Mouse (Mus musculus): ENCODE results near the gene Plekhh3. TPM values are rescaled to one million over a fixed set of nuclear protein-coding genes. Genes with fewer than 3 reads are reported as not detected.
A peak's percentile ranks its signal among the peaks of the same experiment; 100 is the strongest.

Plekhh3 gene
- polyA plus RNA-seq, 1 experiment = 18.3 TPM

- no peaks in the 10 kb centered on the region for H3K79me2 ChIP-seq (ENCODE audit: control insufficient read depth, insufficient read depth)
- H3K79me3 ChIP-seq (ENCODE audit: low read depth) = no peaks in the 10 kb centered on the region
- no peak overlapping the region for H3K4me3 ChIP-seq (ENCODE audit: insufficient read depth, poor library complexity, severe bottlenecking)
- no peak overlapping the region for H3ac ChIP-seq (ENCODE audit: control insufficient read depth, insufficient read length, low read depth)
- no peaks in the 10 kb centered on the region for H3K27me3 ChIP-seq (ENCODE audit: control insufficient read depth, insufficient read depth, insufficient read length)
- TF ChIP-seq USF1 (IDR thresholded peaks at IDR 0.05; ENCODE audit: low read depth) (no peak), MYOD1 (IDR thresholded peaks at IDR 0.05; ENCODE audit: control insufficient read depth, insufficient read length, low read depth) (no peak), FOSL1 (IDR thresholded peaks at IDR 0.05; ENCODE audit: insufficient read depth, low read length, poor library complexity, severe bottlenecking) (no peak), CTCF (IDR thresholded peaks at IDR 0.05; ENCODE audit: control insufficient read depth, insufficient read depth, insufficient read length) (no peak), MAX (IDR thresholded peaks at IDR 0.05) (no peak), MYOG (IDR thresholded peaks at IDR 0.05; ENCODE audit: control insufficient read depth, extremely low read depth, insufficient read length) (no peak), CEBPB (IDR thresholded peaks at IDR 0.05; ENCODE audit: low read depth) (no peak)
- H3K36me3 ChIP-seq (ENCODE audit: control insufficient read depth, insufficient read depth) = no peaks in the 10 kb centered on the region
Measured at GRCm38 (mm10) chr11:101185441-101185840, 14.3 kb upstream of the Plekhh3 start.

GRCm38 (mm10) chr11:101184984-101185383 is 13.8 kb upstream of the Plekhh3 start:
- Histone ChIP-seq H3K79me3 (ENCODE audit: low read depth) (no peaks in the 10 kb centered on the region), H3K36me3 (ENCODE audit: control insufficient read depth, insufficient read depth) (no peaks in the 10 kb centered on the region), H3ac (ENCODE audit: control insufficient read depth, insufficient read length, low read depth) (no peak overlapping the region), H3K27me3 (ENCODE audit: control insufficient read depth, insufficient read depth, insufficient read length) (no peaks in the 10 kb centered on the region), H3K79me2 (ENCODE audit: control insufficient read depth, insufficient read depth) (no peaks in the 10 kb centered on the region), H3K4me3 (ENCODE audit: insufficient read depth, poor library complexity, severe bottlenecking) (no peak overlapping the region)
- no peak for TF ChIP-seq USF1 (IDR thresholded peaks at IDR 0.05; ENCODE audit: low read depth)
- TF ChIP-seq CTCF (IDR thresholded peaks at IDR 0.05; ENCODE audit: control insufficient read depth, insufficient read depth, insufficient read length) = no peak
- no peak for TF ChIP-seq MYOD1 (IDR thresholded peaks at IDR 0.05; ENCODE audit: control insufficient read depth, insufficient read length, low read depth)
- TF ChIP-seq MYOG (IDR thresholded peaks at IDR 0.05; ENCODE audit: control insufficient read depth, extremely low read depth, insufficient read length) = no peak
- no peak for TF ChIP-seq CEBPB (IDR thresholded peaks at IDR 0.05; ENCODE audit: low read depth)
- TF ChIP-seq FOSL1 (IDR thresholded peaks at IDR 0.05; ENCODE audit: insufficient read depth, low read length, poor library complexity, severe bottlenecking) = no peak
- no peak for TF ChIP-seq MAX (IDR thresholded peaks at IDR 0.05)

- Histone ChIP-seq H3K79me2 (ENCODE audit: control insufficient read depth, insufficient read depth) (no peaks in the 10 kb centered on the region), H3K79me3 (ENCODE audit: low read depth) (no peaks in the 10 kb centered on the region), H3ac (ENCODE audit: control insufficient read depth, insufficient read length, low read depth) (no peak overlapping the region), H3K27me3 (ENCODE audit: control insufficient read depth, insufficient read depth, insufficient read length) (no peaks in the 10 kb centered on the region), H3K36me3 (ENCODE audit: control insufficient read depth, insufficient read depth) (no peaks in the 10 kb centered on the region), H3K4me3 (ENCODE audit: insufficient read depth, poor library complexity, severe bottlenecking) (no peak overlapping the region)
- no peak for TF ChIP-seq MYOD1 (IDR thresholded peaks at IDR 0.05; ENCODE audit: control insufficient read depth, insufficient read length, low read depth)
- TF ChIP-seq MYOG (IDR thresholded peaks at IDR 0.05; ENCODE audit: control insufficient read depth, extremely low read depth, insufficient read length) = no peak
- TF ChIP-seq FOSL1 (IDR thresholded peaks at IDR 0.05; ENCODE audit: insufficient read depth, low read length, poor library complexity, severe bottlenecking) = no peak
- no peak for TF ChIP-seq USF1 (IDR thresholded peaks at IDR 0.05; ENCODE audit: low read depth)
- TF ChIP-seq CEBPB (IDR thresholded peaks at IDR 0.05; ENCODE audit: low read depth) = no peak
- TF ChIP-seq CTCF (IDR thresholded peaks at IDR 0.05; ENCODE audit: control insufficient read depth, insufficient read depth, insufficient read length) = no peak
Measured at GRCm38 (mm10) chr11:101182771-101183517, 11.8 kb upstream of the Plekhh3 start.

DNA sequence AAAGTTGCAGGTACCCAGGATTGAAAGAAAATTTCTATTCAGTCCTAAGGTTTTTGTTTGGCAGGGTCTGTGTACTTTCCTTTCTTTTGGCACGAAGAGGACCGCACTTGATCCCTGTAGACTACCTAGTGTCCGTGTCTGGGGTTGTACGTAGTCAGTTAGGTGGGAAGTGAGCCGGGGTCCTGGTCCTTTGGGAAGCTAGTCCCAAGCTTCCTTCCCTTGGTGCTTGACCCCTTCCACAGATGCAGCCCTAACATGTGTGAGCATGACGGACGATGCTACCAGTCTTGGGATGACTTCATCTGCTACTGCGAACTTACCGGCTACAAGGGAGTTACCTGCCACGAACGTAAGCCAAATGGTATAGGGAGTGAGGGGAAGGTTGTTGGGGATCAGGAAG is 10.8 kb upstream of the Plekhh3 start:
- no peaks in the 10 kb centered on the region for H3K27me3 ChIP-seq (ENCODE audit: control insufficient read depth, insufficient read depth, insufficient read length)

GRCm38 (mm10) chr11:101180846-101181740 is 9.9 kb upstream of the Plekhh3 start:
- Histone ChIP-seq H3K4me3 (ENCODE audit: insufficient read depth, poor library complexity, severe bottlenecking) (no peak overlapping the region), H3K79me2 (ENCODE audit: control insufficient read depth, insufficient read depth) (no peaks in the 10 kb centered on the region), H3K36me3 (ENCODE audit: control insufficient read depth, insufficient read depth) (no peaks in the 10 kb centered on the region), H3K79me3 (ENCODE audit: low read depth) (no peaks in the 10 kb centered on the region), H3ac (ENCODE audit: control insufficient read depth, insufficient read length, low read depth) (no peak overlapping the region), H3K27me3 (ENCODE audit: control insufficient read depth, insufficient read depth, insufficient read length) (no peaks in the 10 kb centered on the region)
- TF ChIP-seq CTCF (IDR thresholded peaks at IDR 0.05; ENCODE audit: control insufficient read depth, insufficient read depth, insufficient read length) (peak; percentile 62), MYOG (IDR thresholded peaks at IDR 0.05; ENCODE audit: control insufficient read depth, extremely low read depth, insufficient read length) (no peak)

More for the DNA sequence above, 10.8 kb upstream of the Plekhh3 start:
- no peak overlapping the region for H3K4me3 ChIP-seq (ENCODE audit: insufficient read depth, poor library complexity, severe bottlenecking)
- no peaks in the 10 kb centered on the region for H3K79me3 ChIP-seq (ENCODE audit: low read depth)
- H3ac ChIP-seq (ENCODE audit: control insufficient read depth, insufficient read length, low read depth) = no peak overlapping the region
- H3K79me2 ChIP-seq (ENCODE audit: control insufficient read depth, insufficient read depth) = no peaks in the 10 kb centered on the region
- no peaks in the 10 kb centered on the region for H3K36me3 ChIP-seq (ENCODE audit: control insufficient read depth, insufficient read depth)
- TF ChIP-seq MAX (IDR thresholded peaks at IDR 0.05) = no peak
- TF ChIP-seq CTCF (IDR thresholded peaks at IDR 0.05; ENCODE audit: control insufficient read depth, insufficient read depth, insufficient read length) = no peak
- no peak for TF ChIP-seq FOSL1 (IDR thresholded peaks at IDR 0.05; ENCODE audit: insufficient read depth, low read length, poor library complexity, severe bottlenecking)
- TF ChIP-seq CEBPB (IDR thresholded peaks at IDR 0.05; ENCODE audit: low read depth) = no peak
- no peak for TF ChIP-seq USF1 (IDR thresholded peaks at IDR 0.05; ENCODE audit: low read depth)
- TF ChIP-seq MYOG (IDR thresholded peaks at IDR 0.05; ENCODE audit: control insufficient read depth, extremely low read depth, insufficient read length) = no peak
- TF ChIP-seq MYOD1 (IDR thresholded peaks at IDR 0.05; ENCODE audit: control insufficient read depth, insufficient read length, low read depth) = no peak

All from C2C12 (cell line).